8 mouse cellular contexts compared by ENCODE assay signal in the genomic region with DNA sequence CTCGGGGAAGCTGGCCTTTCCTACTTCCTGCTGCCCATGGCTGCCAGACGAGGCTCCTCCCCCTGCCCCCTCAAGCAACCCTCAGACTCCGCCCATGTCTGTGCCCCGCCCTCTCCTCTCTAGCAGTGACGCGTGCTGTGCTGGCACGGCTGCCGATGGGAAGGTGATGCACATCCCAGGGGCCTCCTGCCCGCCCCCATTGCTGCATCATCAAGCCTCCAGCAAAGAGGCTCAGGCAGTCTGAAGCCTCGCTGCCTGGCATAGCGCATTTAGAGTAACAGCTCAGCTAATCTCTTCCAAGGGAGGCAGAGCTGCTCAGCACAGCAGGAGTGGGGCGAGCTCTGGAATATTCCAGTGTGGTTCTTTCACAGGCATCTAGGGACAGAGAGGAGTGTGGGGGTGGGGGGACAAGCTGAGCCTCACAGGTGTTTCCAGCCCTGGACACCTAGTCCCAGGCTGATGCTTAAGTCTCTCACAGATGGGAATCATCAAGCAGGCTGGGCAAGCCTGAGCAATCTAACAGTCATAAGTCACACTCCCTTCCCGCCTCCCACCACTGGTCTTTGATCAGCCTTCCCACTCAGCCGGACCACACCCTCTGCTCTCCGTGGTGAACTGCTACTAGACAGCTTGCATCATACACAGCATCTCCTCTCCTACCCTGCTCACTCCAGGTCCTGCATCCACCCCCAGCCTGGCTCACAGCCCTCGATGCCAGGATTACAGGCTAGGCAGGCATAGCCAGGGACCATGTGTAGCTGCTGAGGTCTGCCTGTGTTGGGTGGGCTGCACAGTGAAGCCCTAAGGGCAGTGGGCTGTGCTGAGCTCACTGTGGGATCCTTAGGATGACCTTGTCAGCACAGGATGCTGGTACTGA. TPM values are rescaled to one million over a fixed set of nuclear protein-coding genes. Genes with fewer than 3 reads are reported as not detected.
A peak's percentile ranks its signal among the peaks of the same experiment; 100 is the strongest.
DNase-seq lines count a peak whose midpoint lies in the region; ATAC-seq and TF ChIP-seq lines count a peak whose summit lies in the region.
"Not testable (repeated sequence)": the region's sequence is repeated elsewhere in the genome, so short reads cannot be mapped to it uniquely, and the experiment has no call there.

No protein-coding gene starts in this region.

- ATAC-seq in forebrain, embryonic 11.5 days (replicated peaks; ENCODE audit: low FRiP score) = peak; percentile 91
- ATAC-seq in heart, embryonic 16.5 days (replicated peaks; ENCODE audit: extremely low read depth, insufficient read depth, low FRiP score) = peak; percentile 86
- peak; percentile 95 for ATAC-seq in liver, embryonic 14.5 days (ENCODE audit: insufficient read depth)
- peak; percentile 93 for ATAC-seq in stomach, embryonic 14.5 days (ENCODE audit: insufficient number of reproducible peaks, insufficient read depth, low FRiP score, low read depth)

- H3K36me3 ChIP-seq in C2C12 (ENCODE audit: control insufficient read depth, insufficient read depth); forebrain, embryonic 11.5 days (ENCODE audit: control insufficient read depth, insufficient read depth, low read length); heart, embryonic 16.5 days (ENCODE audit: control insufficient read depth, insufficient read depth); liver, embryonic 14.5 days (replicated peaks; ENCODE audit: control insufficient read depth, insufficient read depth, low read depth); stomach, embryonic 14.5 days (ENCODE audit: control insufficient read depth, insufficient read depth, low read length): not testable (repeated sequence)

- H3K4me1 ChIP-seq in forebrain, embryonic 11.5 days (replicated peaks; ENCODE audit: control insufficient read depth, insufficient read depth, low read length); heart, embryonic 16.5 days (ENCODE audit: control insufficient read depth, insufficient read depth, low read length); stomach, embryonic 14.5 days (ENCODE audit: control insufficient read depth, insufficient read depth, low read length): not testable (repeated sequence)
- peaks cover 32 to 43% of the 10 kb centered on the region in 2 experiments for H3K4me1 ChIP-seq in liver, embryonic 14.5 days (replicated peaks; ENCODE audit: control insufficient read depth in 2 of 2, insufficient read depth in 2 of 2, low read length in 1 of 2)

- peak overlapping the region; percentile 44 for H3K9ac ChIP-seq in forebrain, embryonic 11.5 days (ENCODE audit: low read length)
- H3K9ac ChIP-seq in heart, embryonic 16.5 days (ENCODE audit: low read length) = peak overlapping the region; percentile 61
- peak overlapping the region; percentile 69 for H3K9ac ChIP-seq in liver, embryonic 14.5 days (replicated peaks)
- H3K9ac ChIP-seq in stomach, embryonic 14.5 days (replicated peaks; ENCODE audit: low read depth, low read length) = not testable (repeated sequence)

- H3K4me2 ChIP-seq in forebrain, embryonic 11.5 days (ENCODE audit: low read depth, low read length, severe bottlenecking) = peak overlapping the region; percentile 52
- peak overlapping the region; percentile 59 for H3K4me2 ChIP-seq in heart, embryonic 16.5 days (ENCODE audit: low read depth, low read length)
- peak overlapping the region; percentile 79 for H3K4me2 ChIP-seq in liver, embryonic 14.5 days (ENCODE audit: low read depth)
- peak overlapping the region; percentile 46 for H3K4me2 ChIP-seq in stomach, embryonic 14.5 days (replicated peaks; ENCODE audit: low read depth, low read length)

- H3K27me3 ChIP-seq in C2C12 (ENCODE audit: control insufficient read depth, insufficient read depth, insufficient read length); forebrain, embryonic 11.5 days (ENCODE audit: control insufficient read depth, insufficient read depth, low read length); heart, embryonic 16.5 days (ENCODE audit: control insufficient read depth, insufficient read depth, low read length); liver, embryonic 14.5 days (ENCODE audit: control insufficient read depth, insufficient read depth, low read length); stomach, embryonic 14.5 days (ENCODE audit: control insufficient read depth, insufficient read depth, low read length): not testable (repeated sequence)

- not testable (repeated sequence) for H3K27ac ChIP-seq in forebrain, embryonic 11.5 days (ENCODE audit: low read depth, low read length)
- H3K27ac ChIP-seq in heart, embryonic 16.5 days (ENCODE audit: low read length) = peak overlapping the region; percentile 1; the same call in 1 of the 2 replicates
- H3K27ac ChIP-seq in liver, embryonic 14.5 days = peak overlapping the region; percentile 92
- peak overlapping the region; percentile 48; the same call in 1 of the 2 replicates for H3K27ac ChIP-seq in stomach, embryonic 14.5 days (ENCODE audit: low read length)

- TF ChIP-seq CTCF in C2C12 (IDR thresholded peaks at IDR 0.05; ENCODE audit: control insufficient read depth, insufficient read depth, insufficient read length); brain, embryonic 14.5 days (IDR thresholded peaks at IDR 0.05; ENCODE audit: borderline replicate concordance, extremely low read depth, insufficient read depth, insufficient read length); liver, embryonic 14.5 days (IDR thresholded peaks at IDR 0.05; ENCODE audit: low read depth): not testable (repeated sequence)

- DNase-seq in brain, embryonic 14.5 days (ENCODE audit: low read depth) = peak; percentile 91
- peak; percentile 92 for DNase-seq in forebrain, embryonic 11.5 days (ENCODE audit: low spot score)
- peak; percentile 87 to 89 for DNase-seq in kidney, postnatal 25 days
- peak; percentile 86 to 92 (median 89) for DNase-seq in liver, embryonic 14.5 days (ENCODE audit: low read depth in 3 of 3, low spot score in 3 of 3)
- peak; percentile 90 to 91 for DNase-seq in natural killer cell, adult 2 months (ENCODE audit: low spot score in 2 of 2)

- TF ChIP-seq EP300 in liver, embryonic 14.5 days (IDR thresholded peaks at IDR 0.05; ENCODE audit: low read depth) = not testable (repeated sequence)

- not testable (repeated sequence) for H3K79me2 ChIP-seq in C2C12 (ENCODE audit: control insufficient read depth, insufficient read depth)

- H3ac ChIP-seq in C2C12 (ENCODE audit: control insufficient read depth, insufficient read length, low read depth) = peak overlapping the region; percentile 3

- not testable (repeated sequence) for H3K9me3 ChIP-seq in forebrain, embryonic 11.5 days (ENCODE audit: control insufficient read depth, low read length); heart, embryonic 16.5 days (replicated peaks; ENCODE audit: control insufficient read depth, low read length); liver, embryonic 14.5 days (ENCODE audit: control insufficient read depth, low read length); stomach, embryonic 14.5 days (ENCODE audit: control insufficient read depth, low read depth, low read length)

- peak overlapping the region; percentile 14 for H3K4me3 ChIP-seq in C2C12 (ENCODE audit: insufficient read depth, poor library complexity, severe bottlenecking)
- peak overlapping the region; percentile 18 for H3K4me3 ChIP-seq in forebrain, embryonic 11.5 days (ENCODE audit: low read depth, low read length)
- peak overlapping the region; percentile 42 for H3K4me3 ChIP-seq in heart, embryonic 16.5 days (ENCODE audit: low read length)
- H3K4me3 ChIP-seq in liver, embryonic 14.5 days (ENCODE audit: insufficient read depth in 1 of 2, low read depth in 2 of 2, low read length in 2 of 2) = peak overlapping the region; percentile 49 to 58
- peak overlapping the region; percentile 17 for H3K4me3 ChIP-seq in stomach, embryonic 14.5 days (ENCODE audit: low read depth, low read length)

- not testable (repeated sequence) for TF ChIP-seq POLR2A in brain, embryonic 14.5 days (IDR thresholded peaks at IDR 0.05; ENCODE audit: borderline replicate concordance, extremely low read depth, insufficient read depth, insufficient read length, poor library complexity, severe bottlenecking)

- H3K79me3 ChIP-seq in C2C12 (ENCODE audit: low read depth) = not testable (repeated sequence)

- WGBS in forebrain, embryonic 11.5 days = 12% methylated on average over 14 of the region's 16 CpGs
- WGBS in heart, embryonic 16.5 days = 9% methylated on average over 14 of the region's 16 CpGs
- WGBS in liver, embryonic 14.5 days (ENCODE audit: insufficient replicate concordance) = 8% methylated on average over 14 of the region's 16 CpGs
- WGBS in stomach, embryonic 14.5 days = 4% methylated on average over 14 of the region's 16 CpGs

TF ChIP-seq in C2C12, 6 proteins besides CTCF, POLR2A, EP300 and RAD21:
- TF ChIP-seq MAX (IDR thresholded peaks at IDR 0.05) = peak; percentile 66
TF ChIP-seq in C2C12: peak in this region for 1; not testable (repeated sequence) for 5.

RNA-seq across cellular contexts. Expression of a gene that starts 55.5 kb away (rescaled TPM):
- polyA plus RNA-seq in C2C12 (2012; fragmentation: generic; extraction: Trizol) = 1.1 TPM
- 0.49 and 0.55 TPM in 2 replicates for polyA plus RNA-seq in brain, embryonic 14.5 days (2012; rRNA removed)
- polyA plus RNA-seq in forebrain, embryonic 11.5 days (2014; fragmentation: Nextera tagmentation; extraction: Ambion mirVana) = 0.31 and 0.44 TPM in 2 replicates
- 0.13 and 0.20 TPM in 2 replicates for polyA plus RNA-seq in heart, embryonic 16.5 days (2015; fragmentation: Nextera tagmentation; extraction: Ambion mirVana)
- polyA plus RNA-seq in liver, embryonic 14.5 days (2012; rRNA removed) = 0.07 and 0.23 TPM in 2 replicates
- polyA plus RNA-seq in liver, embryonic 14.5 days (2014; fragmentation: Nextera tagmentation; extraction: Ambion mirVana) = 0.10 and 0.28 TPM in 2 replicates
- 0.17 and 0.78 TPM in 2 replicates for polyA plus RNA-seq in stomach, embryonic 14.5 days (2014; fragmentation: Nextera tagmentation; extraction: Ambion mirVana)

RNA-seq across cellular contexts. Expression of a gene that starts 55.7 kb away (rescaled TPM):
- 21.0 TPM for polyA plus RNA-seq in C2C12 (2012; fragmentation: generic; extraction: Trizol)
- 22.9 and 30.1 TPM in 2 replicates for polyA plus RNA-seq in brain, embryonic 14.5 days (2012; rRNA removed)
- 67.7 and 70.7 TPM in 2 replicates for polyA plus RNA-seq in forebrain, embryonic 11.5 days (2014; fragmentation: Nextera tagmentation; extraction: Ambion mirVana)
- polyA plus RNA-seq in heart, embryonic 16.5 days (2015; fragmentation: Nextera tagmentation; extraction: Ambion mirVana) = 27.0 and 32.3 TPM in 2 replicates
- polyA plus RNA-seq in liver, embryonic 14.5 days (2012; rRNA removed) = 5.2 and 9.1 TPM in 2 replicates
- polyA plus RNA-seq in liver, embryonic 14.5 days (2014; fragmentation: Nextera tagmentation; extraction: Ambion mirVana) = 17.7 and 22.1 TPM in 2 replicates
- polyA plus RNA-seq in stomach, embryonic 14.5 days (2014; fragmentation: Nextera tagmentation; extraction: Ambion mirVana) = 55.1 and 60.8 TPM in 2 replicates
